Mouse (Mus musculus): Measurements from ENCODE around the gene Ecsit. TPM values are rescaled to one million over a fixed set of nuclear protein-coding genes. Genes with fewer than 3 reads are reported as not detected.

Gene Ecsit
- polyA plus RNA-seq, 1 experiment from 2014 or later, result 57.4 TPM

- no peak for ATAC-seq
- Histone ChIP-seq H3K27me3 (ENCODE audit: control insufficient read depth, insufficient read depth, low read depth, low read length) (peaks cover 24% of the 10 kb centered on the region), H3K9me3 (replicated peaks; ENCODE audit: control insufficient read depth, low read length, poor library complexity, severe bottlenecking) (no peaks in the 10 kb centered on the region), H3K4me3 (ENCODE audit: low read depth, low read length) (no peak within 1 kb of the TSS), H3K4me1 (ENCODE audit: control insufficient read depth, insufficient read depth, low read length) (no peaks in the 10 kb centered on the region; the same call in 1 of the 2 replicates), H3K27ac (ENCODE audit: low read length) (no peak within 1 kb of the TSS), H3K9ac (ENCODE audit: low read depth, low read length) (no peak within 1 kb of the TSS), H3K4me2 (ENCODE audit: low read length) (no peak within 1 kb of the TSS), H3K36me3 (ENCODE audit: control insufficient read depth, insufficient read depth, low read length) (no peaks in the 10 kb centered on the region)
- 11% methylated on average over 14 of the region's 14 CpGs for whole genome bisulfite sequencing
These were observed 13.9 kb upstream of the Ecsit start, which contains the start of gene Cnn1 for GRCm38 (mm10) chr9:22098993-22099696. Gene Cnn1, plus strand, starts transcription at chr9:22099216.

DNA sequence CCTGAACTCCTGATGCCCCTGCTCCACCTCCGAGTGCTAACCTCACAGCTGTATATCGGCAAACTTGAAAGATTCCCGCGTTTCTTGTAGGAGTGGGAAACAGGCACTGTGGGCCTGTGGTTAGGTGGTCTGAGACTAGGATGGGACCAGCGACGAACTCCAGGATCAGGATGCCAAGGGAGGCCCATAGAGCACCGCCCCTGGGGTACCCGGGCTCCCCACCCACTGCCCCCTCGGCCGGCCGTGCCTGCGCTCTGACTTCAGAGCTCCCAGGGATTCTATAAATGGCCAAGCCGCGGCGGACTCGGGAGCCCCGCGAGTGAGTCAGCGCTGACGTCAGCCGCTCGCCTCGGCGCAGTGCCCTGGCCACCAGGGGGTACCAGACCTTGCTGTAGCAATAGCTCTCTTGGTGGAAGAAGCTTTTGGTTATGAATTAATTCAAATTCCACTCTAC, 10.6 kb upstream of the Ecsit start:
- peak overlapping the region; percentile 35 for H3K4me3 ChIP-seq (ENCODE audit: low read depth, low read length)
- H3K4me2 ChIP-seq (ENCODE audit: low read length), result peak overlapping the region; percentile 62
- H3K4me1 ChIP-seq (ENCODE audit: control insufficient read depth, insufficient read depth, low read length), result no peaks in the 10 kb centered on the region; the same call in 1 of the 2 replicates
- 0 out of 2 replicates have a peak, but pooled peaks have one; percentile 32 for ATAC-seq
- peak overlapping the region; percentile 57 for H3K9ac ChIP-seq (ENCODE audit: low read depth, low read length)
- H3K9me3 ChIP-seq (replicated peaks; ENCODE audit: control insufficient read depth, low read length, poor library complexity, severe bottlenecking), result no peaks in the 10 kb centered on the region
- no peak overlapping the region for H3K27ac ChIP-seq (ENCODE audit: low read length)
- no peaks in the 10 kb centered on the region for H3K36me3 ChIP-seq (ENCODE audit: control insufficient read depth, insufficient read depth, low read length)
- 4% methylated on average over 24 of the region's 24 CpGs for WGBS
- peaks cover 22% of the 10 kb centered on the region for H3K27me3 ChIP-seq (ENCODE audit: control insufficient read depth, insufficient read depth, low read depth, low read length)

DNA sequence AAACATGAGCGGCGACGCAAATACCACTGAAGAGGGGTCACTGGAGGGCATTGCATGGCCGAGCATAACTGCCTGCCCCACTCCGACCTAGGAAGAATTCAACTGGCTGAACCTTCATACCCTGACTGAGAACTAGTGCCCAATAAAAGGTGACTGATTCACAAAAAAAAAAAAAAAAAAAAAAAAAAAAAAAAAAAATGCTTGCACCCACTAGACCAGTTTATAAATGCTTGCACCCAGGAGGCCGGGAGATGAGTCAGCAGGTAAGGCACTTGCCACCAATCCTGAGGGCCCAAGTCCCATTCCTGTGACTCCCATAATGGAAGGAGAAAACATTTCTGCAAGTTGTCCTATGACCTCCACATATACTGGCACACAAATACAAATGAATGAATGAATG, 7.5 kb upstream of the Ecsit start:
- Histone ChIP-seq H3K4me1 (ENCODE audit: control insufficient read depth, insufficient read depth, low read length) (no peaks in the 10 kb centered on the region), H3K4me3 (ENCODE audit: low read depth, low read length) (no peak overlapping the region), H3K27ac (ENCODE audit: low read length) (no peak overlapping the region), H3K9me3 (replicated peaks; ENCODE audit: control insufficient read depth, low read length, poor library complexity, severe bottlenecking) (no peaks in the 10 kb centered on the region), H3K27me3 (ENCODE audit: control insufficient read depth, insufficient read depth, low read depth, low read length) (peaks cover 2% of the 10 kb centered on the region; the same call in 1 of the 2 replicates), H3K9ac (ENCODE audit: low read depth, low read length) (no peak overlapping the region), H3K4me2 (ENCODE audit: low read length) (no peak overlapping the region), H3K36me3 (ENCODE audit: control insufficient read depth, insufficient read depth, low read length) (no peaks in the 10 kb centered on the region)
- ATAC-seq, result no peak
- WGBS, result 88% methylated on average over 6 of the region's 6 CpGs

- no peak overlapping the region for H3K27ac ChIP-seq (ENCODE audit: low read length)
- H3K36me3 ChIP-seq (ENCODE audit: control insufficient read depth, insufficient read depth, low read length), result no peaks in the 10 kb centered on the region
- WGBS, result 84% methylated on average over 7 of the region's 7 CpGs
- no peak for ATAC-seq
- peaks cover 7% of the 10 kb centered on the region for H3K4me1 ChIP-seq (ENCODE audit: control insufficient read depth, insufficient read depth, low read length)
- no peak overlapping the region for H3K9ac ChIP-seq (ENCODE audit: low read depth, low read length)
- no peaks in the 10 kb centered on the region for H3K9me3 ChIP-seq (replicated peaks; ENCODE audit: control insufficient read depth, low read length, poor library complexity, severe bottlenecking)
- no peaks in the 10 kb centered on the region for H3K27me3 ChIP-seq (ENCODE audit: control insufficient read depth, insufficient read depth, low read depth, low read length)
- no peak overlapping the region for H3K4me2 ChIP-seq (ENCODE audit: low read length)
- no peak overlapping the region for H3K4me3 ChIP-seq (ENCODE audit: low read depth, low read length)
These were observed 4.7 kb upstream of the Ecsit start for GRCm38 (mm10) chr9:22089986-22090385.

DNA sequence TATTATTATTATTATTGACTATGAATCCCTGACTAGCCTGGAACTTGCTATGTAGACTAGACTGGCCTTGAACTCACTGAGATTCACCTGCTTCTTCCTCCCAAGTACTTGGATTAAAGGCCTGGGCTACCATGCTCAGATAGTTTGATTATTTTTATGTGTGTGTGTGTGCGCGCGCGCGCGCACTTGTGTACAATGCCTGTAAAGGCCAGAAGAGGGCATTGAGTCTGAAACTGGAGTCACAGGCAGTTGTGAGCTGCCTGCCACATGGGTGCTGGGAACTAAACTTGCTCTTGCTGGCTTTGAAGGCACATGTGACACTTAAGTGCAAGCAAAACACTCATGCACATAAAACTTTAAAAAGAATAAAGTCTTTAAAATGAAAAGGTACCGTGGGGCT, 4.0 kb upstream of the Ecsit start:
- Histone ChIP-seq H3K27ac (ENCODE audit: low read length) (no peak overlapping the region), H3K4me3 (ENCODE audit: low read depth, low read length) (no peak overlapping the region), H3K9me3 (replicated peaks; ENCODE audit: control insufficient read depth, low read length, poor library complexity, severe bottlenecking) (no peaks in the 10 kb centered on the region), H3K27me3 (ENCODE audit: control insufficient read depth, insufficient read depth, low read depth, low read length) (no peaks in the 10 kb centered on the region), H3K36me3 (ENCODE audit: control insufficient read depth, insufficient read depth, low read length) (no peaks in the 10 kb centered on the region), H3K9ac (ENCODE audit: low read depth, low read length) (no peak overlapping the region), H3K4me1 (ENCODE audit: control insufficient read depth, insufficient read depth, low read length) (peaks cover 12% of the 10 kb centered on the region), H3K4me2 (ENCODE audit: low read length) (no peak overlapping the region)
- ATAC-seq, result no peak
- WGBS, result over 99% methylated on average over 7 of the region's 7 CpGs

- H3K9me3 ChIP-seq (replicated peaks; ENCODE audit: control insufficient read depth, low read length, poor library complexity, severe bottlenecking), result no peaks in the 10 kb centered on the region
- no peak overlapping the region for H3K4me2 ChIP-seq (ENCODE audit: low read length)
- H3K36me3 ChIP-seq (ENCODE audit: control insufficient read depth, insufficient read depth, low read length), result no peaks in the 10 kb centered on the region
- H3K9ac ChIP-seq (ENCODE audit: low read depth, low read length), result no peak overlapping the region
- 85% methylated on average over 2 of the region's 2 CpGs for WGBS
- no peak overlapping the region for H3K27ac ChIP-seq (ENCODE audit: low read length)
- no peak for ATAC-seq
- H3K4me3 ChIP-seq (ENCODE audit: low read depth, low read length), result no peak overlapping the region
- H3K4me1 ChIP-seq (ENCODE audit: control insufficient read depth, insufficient read depth, low read length), result peaks cover 16% of the 10 kb centered on the region
- H3K27me3 ChIP-seq (ENCODE audit: control insufficient read depth, insufficient read depth, low read depth, low read length), result no peaks in the 10 kb centered on the region
These were observed 1.9 kb upstream of the Ecsit start for GRCm38 (mm10) chr9:22087034-22087618.

- H3K4me1 ChIP-seq (ENCODE audit: control insufficient read depth, insufficient read depth, low read length), result peaks cover 16% of the 10 kb centered on the region
- H3K4me2 ChIP-seq (ENCODE audit: low read length), result peak overlapping the region; percentile 74
- H3K9ac ChIP-seq (ENCODE audit: low read depth, low read length), result peak overlapping the region; percentile 78
- no peaks in the 10 kb centered on the region for H3K36me3 ChIP-seq (ENCODE audit: control insufficient read depth, insufficient read depth, low read length)
- H3K9me3 ChIP-seq (replicated peaks; ENCODE audit: control insufficient read depth, low read length, poor library complexity, severe bottlenecking), result no peaks in the 10 kb centered on the region
- H3K4me3 ChIP-seq (ENCODE audit: low read depth, low read length), result peak overlapping the region; percentile 83
- no peak for ATAC-seq
- no peaks in the 10 kb centered on the region for H3K27me3 ChIP-seq (ENCODE audit: control insufficient read depth, insufficient read depth, low read depth, low read length)
- 85% methylated on average over 6 of the region's 6 CpGs for WGBS
- H3K27ac ChIP-seq (ENCODE audit: low read length), result peak overlapping the region; percentile 81
These were observed 774 bp upstream of the Ecsit start for GRCm38 (mm10) chr9:22086012-22086411.

GRCm38 (mm10) chr9:22084667-22085021, 594 bp downstream of the Ecsit start:
- Histone ChIP-seq H3K27me3 (ENCODE audit: control insufficient read depth, insufficient read depth, low read depth, low read length) (no peaks in the 10 kb centered on the region), H3K4me1 (ENCODE audit: control insufficient read depth, insufficient read depth, low read length) (peaks cover 16% of the 10 kb centered on the region), H3K9me3 (replicated peaks; ENCODE audit: control insufficient read depth, low read length, poor library complexity, severe bottlenecking) (no peaks in the 10 kb centered on the region), H3K4me2 (ENCODE audit: low read length) (peak overlapping the region; percentile 74), H3K27ac (ENCODE audit: low read length) (peak overlapping the region; percentile 81), H3K36me3 (ENCODE audit: control insufficient read depth, insufficient read depth, low read length) (no peaks in the 10 kb centered on the region), H3K4me3 (ENCODE audit: low read depth, low read length) (peak overlapping the region; percentile 83), H3K9ac (ENCODE audit: low read depth, low read length) (peak overlapping the region; percentile 79)
- 37% methylated on average over 4 of the region's 4 CpGs for WGBS
- no peak for ATAC-seq

GRCm38 (mm10) chr9:22076223-22076622, 9.0 kb downstream of the Ecsit start:
- Histone ChIP-seq H3K4me2 (ENCODE audit: low read length) (no peak overlapping the region), H3K27ac (ENCODE audit: low read length) (no peak overlapping the region), H3K27me3 (ENCODE audit: control insufficient read depth, insufficient read depth, low read depth, low read length) (no peaks in the 10 kb centered on the region), H3K4me3 (ENCODE audit: low read depth, low read length) (no peak overlapping the region), H3K9me3 (replicated peaks; ENCODE audit: control insufficient read depth, low read length, poor library complexity, severe bottlenecking) (no peaks in the 10 kb centered on the region), H3K9ac (ENCODE audit: low read depth, low read length) (no peak overlapping the region), H3K36me3 (ENCODE audit: control insufficient read depth, insufficient read depth, low read length) (peaks cover 7% of the 10 kb centered on the region), H3K4me1 (ENCODE audit: control insufficient read depth, insufficient read depth, low read length) (no peaks in the 10 kb centered on the region)
- 96% methylated on average over 23 of the region's 23 CpGs for WGBS
- no peak for ATAC-seq
